Mouse (Mus musculus): ENCODE measurements around the gene Drd2. TPM values are rescaled to one million over a fixed set of nuclear protein-coding genes. Genes with fewer than 3 reads are reported as not detected.

The Drd2 gene
- not detected in 2 replicates for polyA plus RNA-seq (2012; ENCODE audit: insufficient read depth, insufficient read length, missing spikeins)

DNA sequence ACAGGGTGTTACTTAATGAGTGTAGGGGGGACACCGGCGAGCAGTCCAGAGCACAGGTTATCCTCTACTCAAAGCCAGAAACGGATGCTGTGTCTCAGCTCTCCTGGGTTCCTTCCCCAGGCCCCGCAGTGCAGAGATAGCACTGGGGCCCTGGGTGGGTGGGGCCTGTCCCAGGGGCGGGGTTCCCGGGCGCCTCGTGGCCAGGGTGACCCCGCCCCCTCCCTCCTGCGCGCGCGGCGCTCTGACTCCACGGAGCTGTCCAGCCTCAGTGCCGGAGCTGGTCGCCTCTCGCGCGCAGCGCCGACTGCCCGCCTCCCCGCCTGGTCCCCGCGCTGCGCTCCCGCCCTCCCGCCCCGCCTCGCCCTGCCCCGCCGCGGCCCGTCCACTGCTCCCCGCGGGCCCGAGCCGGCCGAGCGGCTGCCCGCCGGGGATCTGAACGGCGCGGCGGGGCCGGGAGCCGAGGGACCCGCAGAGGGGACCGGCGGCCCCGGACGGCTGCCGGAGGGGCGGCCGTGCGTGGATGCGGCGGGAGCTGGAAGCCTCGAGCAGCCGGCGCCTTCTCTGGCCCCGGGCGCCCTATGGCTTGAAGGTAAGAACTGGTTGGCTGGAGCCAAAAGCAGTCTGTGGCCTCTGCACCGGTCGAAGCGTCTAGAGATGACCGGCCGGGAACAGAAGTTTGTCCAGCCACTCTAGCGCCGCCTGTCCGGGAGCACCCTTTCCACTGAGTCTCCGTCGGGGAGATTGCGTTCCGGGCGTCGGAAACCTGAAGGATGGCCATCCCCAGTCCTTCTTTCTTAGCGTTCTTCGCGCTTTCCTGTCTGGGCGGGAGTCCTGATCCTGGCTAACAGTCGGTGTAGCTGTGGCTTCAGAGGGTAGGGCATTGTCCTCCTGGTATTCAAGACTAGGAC is at the start of gene Drd2:
Gene Drd2 (plus strand): TSS at position 492 of the 908 bp plus-strand sequence.
- no peak within 1 kb of the TSS for H3K4me3 ChIP-seq (ENCODE audit: insufficient read depth, low read length)
- no peaks in the 10 kb centered on the region for H3K4me1 ChIP-seq (ENCODE audit: control insufficient read depth, insufficient read depth, low read length)
- TF ChIP-seq POLR2A (IDR thresholded peaks at IDR 0.05; ENCODE audit: borderline replicate concordance, low read depth, low read length) (no peak), CTCF (IDR thresholded peaks at IDR 0.05; ENCODE audit: low read depth, low read length) (no peak)
- no peak within 1 kb of the TSS for H3K27ac ChIP-seq (ENCODE audit: insufficient read depth, low read depth, low read length)

DNA sequence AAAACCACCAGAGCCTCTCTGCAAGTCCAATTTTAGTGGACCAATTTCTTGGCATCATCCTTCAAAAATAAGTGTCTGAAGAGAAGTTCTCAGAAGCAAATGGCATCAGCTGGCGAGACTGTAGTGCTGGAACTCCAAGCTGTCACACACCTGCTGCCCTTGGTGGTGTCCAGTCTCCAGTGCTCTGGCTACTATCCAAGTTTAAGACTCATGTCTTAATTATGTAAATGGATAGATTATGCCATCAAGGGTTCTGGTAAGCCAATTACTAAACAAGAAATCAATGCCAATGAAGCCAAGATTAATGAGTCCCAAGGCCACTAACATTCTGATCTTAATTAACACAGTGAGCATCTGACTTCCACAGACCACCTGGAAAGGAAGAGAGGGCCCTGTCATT is 45.3 kb upstream of the Drd2 start:
- no peak overlapping the region for H3K27ac ChIP-seq (ENCODE audit: insufficient read depth, low read depth, low read length)
- TF ChIP-seq POLR2A (IDR thresholded peaks at IDR 0.05; ENCODE audit: borderline replicate concordance, low read depth, low read length) (no peak), CTCF (IDR thresholded peaks at IDR 0.05; ENCODE audit: low read depth, low read length) (no peak)

DNA sequence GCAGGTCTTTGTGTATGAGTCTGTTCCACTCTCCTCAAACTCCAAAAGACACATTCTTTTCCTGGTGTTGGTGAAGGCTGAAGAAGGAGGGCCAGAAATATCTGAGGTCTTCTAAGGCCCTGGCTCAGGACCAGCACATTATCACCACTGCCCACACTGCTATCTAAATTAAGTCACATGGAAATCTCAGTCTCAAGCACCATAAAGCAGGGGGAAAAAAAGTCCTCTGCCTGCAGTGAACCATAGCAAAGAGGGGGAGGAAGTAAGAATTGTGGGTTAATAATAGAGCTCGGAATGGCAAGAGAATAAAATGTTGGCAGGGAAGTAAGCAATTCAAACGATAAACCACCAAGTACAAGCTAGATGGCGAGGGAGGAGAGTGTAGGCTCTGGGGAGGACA is 32.9 kb upstream of the Drd2 start:
- H3K27ac ChIP-seq (ENCODE audit: insufficient read depth, low read depth, low read length), result no peak overlapping the region
- no peak for TF ChIP-seq POLR2A (IDR thresholded peaks at IDR 0.05; ENCODE audit: borderline replicate concordance, low read depth, low read length)
- TF ChIP-seq CTCF (IDR thresholded peaks at IDR 0.05; ENCODE audit: low read depth, low read length), result no peak
- no peaks in the 10 kb centered on the region for H3K4me1 ChIP-seq (ENCODE audit: control insufficient read depth, insufficient read depth, low read length)
- no peak overlapping the region for H3K4me3 ChIP-seq (ENCODE audit: insufficient read depth, low read length)

More for the DNA sequence above, 45.3 kb upstream of the Drd2 start:
- Histone ChIP-seq H3K4me1 (ENCODE audit: control insufficient read depth, insufficient read depth, low read length) (no peaks in the 10 kb centered on the region), H3K4me3 (ENCODE audit: insufficient read depth, low read length) (no peak overlapping the region)

DNA sequence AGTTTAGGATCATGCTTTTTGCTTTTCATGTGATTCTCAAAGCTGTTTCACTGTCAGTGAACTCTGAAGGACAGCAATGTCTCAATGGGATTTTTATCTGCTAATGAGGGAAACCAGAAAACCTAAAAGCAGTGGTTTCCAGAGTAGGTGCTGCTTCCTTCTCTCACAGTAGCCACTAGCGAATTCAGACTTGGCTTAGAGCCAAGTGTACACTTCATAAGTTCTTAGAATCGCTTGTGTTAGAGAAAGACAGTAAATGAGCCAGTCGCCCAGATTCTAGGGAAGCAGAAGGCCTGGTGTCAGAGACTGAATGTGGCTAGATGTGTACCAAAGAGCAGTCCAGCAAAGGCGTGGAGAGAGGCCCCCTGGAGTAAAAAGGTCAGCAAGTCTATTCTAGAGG is 29.6 kb upstream of the Drd2 start:
- H3K4me3 ChIP-seq (ENCODE audit: insufficient read depth, low read length), result no peak overlapping the region
- no peak for TF ChIP-seq POLR2A (IDR thresholded peaks at IDR 0.05; ENCODE audit: borderline replicate concordance, low read depth, low read length)
- no peaks in the 10 kb centered on the region for H3K4me1 ChIP-seq (ENCODE audit: control insufficient read depth, insufficient read depth, low read length)
- no peak overlapping the region for H3K27ac ChIP-seq (ENCODE audit: insufficient read depth, low read depth, low read length)

DNA sequence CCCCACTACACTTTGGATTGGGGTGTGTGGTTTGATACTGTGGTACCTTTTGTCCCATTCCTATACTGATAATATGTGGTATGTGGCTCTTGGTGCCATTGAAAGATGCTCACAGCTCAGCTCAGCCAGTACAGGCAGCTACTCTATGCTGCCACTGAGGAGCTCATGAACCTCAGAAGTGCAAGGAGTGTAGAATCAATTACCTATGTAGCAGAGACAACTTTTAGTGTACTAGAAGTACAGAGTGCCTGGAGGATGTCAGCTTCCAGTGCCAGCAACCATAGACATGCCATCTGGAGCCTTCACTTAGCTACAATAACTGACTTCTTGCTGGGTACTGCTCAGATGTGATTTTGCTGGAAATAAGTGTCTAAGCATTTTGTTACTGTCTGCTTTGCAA is 21.8 kb upstream of the Drd2 start:
- TF ChIP-seq CTCF (IDR thresholded peaks at IDR 0.05; ENCODE audit: low read depth, low read length), result no peak
- TF ChIP-seq POLR2A (IDR thresholded peaks at IDR 0.05; ENCODE audit: borderline replicate concordance, low read depth, low read length), result no peak
- H3K4me1 ChIP-seq (ENCODE audit: control insufficient read depth, insufficient read depth, low read length), result no peaks in the 10 kb centered on the region
- no peak overlapping the region for H3K4me3 ChIP-seq (ENCODE audit: insufficient read depth, low read length)
- H3K27ac ChIP-seq (ENCODE audit: insufficient read depth, low read depth, low read length), result no peak overlapping the region

DNA sequence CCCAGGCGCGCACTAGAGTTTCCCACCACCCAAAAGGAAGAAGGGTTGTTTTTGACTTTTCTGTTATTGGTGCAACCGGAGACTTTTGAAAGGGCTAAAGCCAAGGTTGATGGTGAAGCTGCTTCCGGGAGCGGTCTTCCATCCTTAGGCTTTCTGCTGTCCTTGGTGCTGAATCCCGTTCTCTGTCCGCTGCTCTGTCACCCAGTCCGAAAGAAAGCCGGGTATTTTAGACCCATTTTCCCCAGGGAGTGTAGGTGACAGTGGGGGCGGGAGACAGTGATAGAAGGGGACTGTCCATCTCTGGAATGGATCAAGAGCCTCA is 578 bp downstream of the Drd2 start:
- Histone ChIP-seq H3K4me1 (ENCODE audit: control insufficient read depth, insufficient read depth, low read length) (no peaks in the 10 kb centered on the region), H3K27ac (ENCODE audit: insufficient read depth, low read depth, low read length) (no peak overlapping the region), H3K4me3 (ENCODE audit: insufficient read depth, low read length) (no peak overlapping the region)
- TF ChIP-seq POLR2A (IDR thresholded peaks at IDR 0.05; ENCODE audit: borderline replicate concordance, low read depth, low read length), result no peak
- TF ChIP-seq CTCF (IDR thresholded peaks at IDR 0.05; ENCODE audit: low read depth, low read length), result no peak

DNA sequence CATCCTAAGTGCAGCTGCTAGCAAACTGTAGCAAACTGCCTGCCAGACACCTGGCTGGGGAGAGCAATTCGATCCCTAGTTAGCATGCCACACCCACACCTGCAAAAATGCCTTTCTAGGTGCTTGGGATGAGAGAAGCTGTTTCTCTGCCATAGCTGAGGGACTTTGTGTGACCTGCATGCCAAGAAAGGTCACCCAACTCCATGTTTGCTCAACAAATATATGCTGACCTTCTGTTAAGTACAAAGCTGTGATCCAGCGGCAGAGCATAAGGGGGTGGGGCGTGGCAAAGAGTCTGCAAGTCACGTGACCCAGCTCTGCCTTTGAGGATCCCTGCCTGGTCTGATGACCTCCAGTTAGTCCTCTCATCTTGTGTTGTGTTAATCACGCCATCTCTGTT is 25.3 kb downstream of the Drd2 start:
- no peaks in the 10 kb centered on the region for H3K4me1 ChIP-seq (ENCODE audit: control insufficient read depth, insufficient read depth, low read length)
- TF ChIP-seq POLR2A (IDR thresholded peaks at IDR 0.05; ENCODE audit: borderline replicate concordance, low read depth, low read length) (no peak), CTCF (IDR thresholded peaks at IDR 0.05; ENCODE audit: low read depth, low read length) (no peak)
- no peak overlapping the region for H3K4me3 ChIP-seq (ENCODE audit: insufficient read depth, low read length)
- H3K27ac ChIP-seq (ENCODE audit: insufficient read depth, low read depth, low read length), result no peak overlapping the region

DNA sequence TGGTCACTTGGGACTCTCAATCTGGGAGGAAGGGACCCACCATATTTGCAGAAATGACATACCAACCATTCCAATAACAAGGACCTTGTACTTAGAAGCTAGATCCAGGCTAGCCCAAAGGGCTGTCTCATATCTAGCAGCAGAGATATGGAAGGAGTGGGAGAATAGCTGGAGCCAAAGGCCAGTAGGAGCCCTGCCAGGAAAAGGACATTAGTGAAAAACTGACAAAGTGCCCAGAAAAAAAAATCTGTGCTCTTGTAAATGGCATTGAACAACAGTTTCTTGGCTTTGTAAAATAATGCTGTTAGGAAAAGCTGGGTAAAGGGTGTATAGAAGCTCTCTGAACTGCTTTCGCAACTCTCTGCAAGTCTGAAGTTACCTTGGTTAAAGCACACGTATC is 33.5 kb downstream of the Drd2 start:
- TF ChIP-seq POLR2A (IDR thresholded peaks at IDR 0.05; ENCODE audit: borderline replicate concordance, low read depth, low read length), result no peak
- TF ChIP-seq CTCF (IDR thresholded peaks at IDR 0.05; ENCODE audit: low read depth, low read length), result no peak

DNA sequence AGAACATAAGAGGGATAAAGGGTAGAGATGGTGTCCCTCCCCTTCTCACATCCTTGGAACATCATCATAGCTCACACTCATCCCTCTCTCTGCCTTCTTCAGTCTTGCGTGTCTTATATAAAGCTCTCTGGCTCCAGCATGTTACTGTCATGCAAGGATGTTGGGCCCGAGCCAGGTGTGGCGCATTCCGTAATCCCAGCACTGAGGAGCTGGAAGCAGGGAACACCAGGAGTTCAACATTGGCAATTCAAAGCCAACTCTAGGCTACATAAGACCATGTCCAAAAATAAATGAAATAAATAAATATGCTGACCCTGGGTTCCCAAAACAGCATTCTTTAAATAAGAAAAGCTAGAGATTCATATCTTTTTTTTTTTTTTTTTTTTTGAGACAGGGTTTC is 39.5 kb downstream of the Drd2 start:
- Histone ChIP-seq H3K27ac (ENCODE audit: insufficient read depth, low read depth, low read length) (no peak overlapping the region), H3K4me3 (ENCODE audit: insufficient read depth, low read length) (no peak overlapping the region), H3K4me1 (ENCODE audit: control insufficient read depth, insufficient read depth, low read length) (no peaks in the 10 kb centered on the region)
- TF ChIP-seq CTCF (IDR thresholded peaks at IDR 0.05; ENCODE audit: low read depth, low read length), result no peak
- no peak for TF ChIP-seq POLR2A (IDR thresholded peaks at IDR 0.05; ENCODE audit: borderline replicate concordance, low read depth, low read length)

More for the DNA sequence above, 33.5 kb downstream of the Drd2 start:
- Histone ChIP-seq H3K4me3 (ENCODE audit: insufficient read depth, low read length) (no peak overlapping the region), H3K27ac (ENCODE audit: insufficient read depth, low read depth, low read length) (no peak overlapping the region), H3K4me1 (ENCODE audit: control insufficient read depth, insufficient read depth, low read length) (no peaks in the 10 kb centered on the region)

DNA sequence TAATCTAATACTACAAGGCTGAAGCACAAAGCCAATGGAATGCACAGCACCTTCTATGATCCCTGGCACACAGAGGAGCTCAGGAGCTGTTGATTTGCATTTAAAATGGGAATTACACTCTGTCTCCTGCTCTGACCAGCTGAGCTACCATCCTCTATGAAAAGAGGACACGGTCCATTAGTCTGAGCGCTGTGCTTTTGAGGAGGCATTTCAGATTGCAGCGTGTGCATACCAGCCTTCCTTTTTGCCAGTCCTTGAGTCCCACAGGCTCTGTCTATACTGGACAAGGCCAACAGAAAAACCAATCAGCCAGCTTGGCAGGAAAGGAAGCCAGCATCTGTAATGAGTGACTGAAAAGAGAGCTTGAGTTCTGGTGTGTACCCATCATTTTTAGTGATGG is 43.6 kb downstream of the Drd2 start:
- H3K4me3 ChIP-seq (ENCODE audit: insufficient read depth, low read length), result no peak overlapping the region
- no peaks in the 10 kb centered on the region for H3K4me1 ChIP-seq (ENCODE audit: control insufficient read depth, insufficient read depth, low read length)
- no peak overlapping the region for H3K27ac ChIP-seq (ENCODE audit: insufficient read depth, low read depth, low read length)
- TF ChIP-seq POLR2A (IDR thresholded peaks at IDR 0.05; ENCODE audit: borderline replicate concordance, low read depth, low read length), result no peak
- no peak for TF ChIP-seq CTCF (IDR thresholded peaks at IDR 0.05; ENCODE audit: low read depth, low read length)
